Comparison of ENCODE assay signal across 8 mouse cellular contexts in genomic region chr4:41713197-41714067, GRCm38 (mm10). TPM values are rescaled to one million over a fixed set of nuclear protein-coding genes. Genes with fewer than 3 reads are reported as not detected.
A peak's percentile ranks its signal among the peaks of the same experiment; 100 is the strongest.
DNase-seq lines count a peak whose midpoint lies in the region; ATAC-seq and TF ChIP-seq lines count a peak whose summit lies in the region.

Rpp25l (minus strand) TSS chr4:41713534.

- peak; percentile 40 for TF ChIP-seq CTCF in lung, embryonic 14.5 days (IDR thresholded peaks at IDR 0.05; ENCODE audit: low read depth)
- TF ChIP-seq CTCF in thymus, adult 2 months (IDR thresholded peaks at IDR 0.05; ENCODE audit: borderline replicate concordance, control insufficient read depth, extremely low read depth, insufficient read depth, low read length, poor library complexity): peak; percentile 71; the same call in 1 of the 2 replicates

- TF ChIP-seq POLR2A in thymus, adult 2 months (IDR thresholded peaks at IDR 0.05; ENCODE audit: control insufficient read depth, extremely low read depth, insufficient read depth, low read length, poor library complexity): peak; percentile 86

- peak within 1 kb of the TSS; percentile 88 for H3K4me3 ChIP-seq in forebrain, embryonic 15.5 days
- peak within 1 kb of the TSS; percentile 88 for H3K4me3 ChIP-seq in lung, embryonic 14.5 days (ENCODE audit: low read depth, low read length)
- peak within 1 kb of the TSS; percentile 92 for H3K4me3 ChIP-seq in thymus, adult 2 months (ENCODE audit: control insufficient read depth, insufficient read depth, low read length)

- H3K9ac ChIP-seq in forebrain, embryonic 15.5 days (replicated peaks): peak within 1 kb of the TSS; percentile 93
- peak within 1 kb of the TSS; percentile 96 for H3K9ac ChIP-seq in lung, embryonic 14.5 days

- peaks cover 38% of the 10 kb centered on the region for H3K4me1 ChIP-seq in forebrain, embryonic 15.5 days
- H3K4me1 ChIP-seq in lung, embryonic 14.5 days (ENCODE audit: insufficient read depth): peaks cover 10% of the 10 kb centered on the region
- peaks cover 21% of the 10 kb centered on the region for H3K4me1 ChIP-seq in thymus, adult 2 months (replicated peaks; ENCODE audit: control insufficient read depth, insufficient read depth, low read length)

- no peaks in the 10 kb centered on the region for H3K9me3 ChIP-seq in forebrain, embryonic 15.5 days
- no peaks in the 10 kb centered on the region for H3K9me3 ChIP-seq in lung, embryonic 14.5 days (ENCODE audit: low read depth, low read length)

- WGBS in forebrain, embryonic 15.5 days: under 1% methylated on average over 61 of the region's 61 CpGs
- WGBS in lung, embryonic 14.5 days: under 1% methylated on average over 61 of the region's 61 CpGs
- WGBS in thymus, adult 2 months: under 1% methylated on average over 61 of the region's 61 CpGs

- peak within 1 kb of the TSS; percentile 80 for H3K27ac ChIP-seq in forebrain, embryonic 15.5 days (replicated peaks)
- H3K27ac ChIP-seq in lung, embryonic 14.5 days (ENCODE audit: low read depth): peak within 1 kb of the TSS; percentile 76; the same call in 1 of the 2 replicates
- H3K27ac ChIP-seq in thymus, adult 2 months (ENCODE audit: control insufficient read depth, insufficient read depth, low read length): peak within 1 kb of the TSS; percentile 25; the same call in 1 of the 2 replicates

- intact Hi-C loops in heart, postnatal 14 days (cut with DNase I): loop anchor here (1.0 kb wide), 1 partner anchor 22 kb away; no protein-coding TSS in a partner anchor

- peak; percentile 76 for DNase-seq in ES-CJ7 (ENCODE audit: low read depth, low spot score)
- peak; percentile 85 for DNase-seq in cerebellum, adult 11 months
- DNase-seq in heart, postnatal 14 days: peak; percentile 88
- DNase-seq in layer of hippocampus, adult 11-12 months (ENCODE audit: low spot score): peak; percentile 82
- peak; percentile 92 for DNase-seq in lung, embryonic 14.5 days
- DNase-seq in thymus, adult 2 months: peak; percentile 87

- H3K4me2 ChIP-seq in forebrain, embryonic 15.5 days (replicated peaks): peak within 1 kb of the TSS; percentile 71
- peak within 1 kb of the TSS; percentile 94 for H3K4me2 ChIP-seq in lung, embryonic 14.5 days

- H3K36me3 ChIP-seq in forebrain, embryonic 15.5 days: peaks cover 25% of the 10 kb centered on the region
- peaks cover 39% of the 10 kb centered on the region for H3K36me3 ChIP-seq in lung, embryonic 14.5 days (ENCODE audit: insufficient read depth)
- peaks cover under 1% of the 10 kb centered on the region; the same call in 1 of the 2 replicates for H3K36me3 ChIP-seq in thymus, adult 2 months (ENCODE audit: control insufficient read depth, insufficient read depth, low read length)

- H3K27me3 ChIP-seq in forebrain, embryonic 15.5 days: no peaks in the 10 kb centered on the region
- H3K27me3 ChIP-seq in lung, embryonic 14.5 days (ENCODE audit: insufficient read depth, low read length): no peaks in the 10 kb centered on the region
- H3K27me3 ChIP-seq in thymus, adult 2 months (ENCODE audit: control insufficient read depth, insufficient read depth, low read length): no peaks in the 10 kb centered on the region

- peak; percentile 53 for ATAC-seq in forebrain, embryonic 15.5 days (replicated peaks)
- peak; percentile 65 for ATAC-seq in lung, embryonic 14.5 days (ENCODE audit: insufficient read depth)
- peak; percentile 40 for ATAC-seq in neutrophil, adult 5-6 weeks (ENCODE audit: extremely low read depth, insufficient number of reproducible peaks, low FRiP score, poor library complexity, severe bottlenecking)

RNA-seq across cellular contexts. Expression of gene Rpp25l, which starts in this region (rescaled TPM):
- 58.0 and 70.0 TPM in 2 replicates for polyA plus RNA-seq in forebrain, embryonic 15.5 days (2015; fragmentation: Nextera tagmentation; extraction: Ambion mirVana)
- 10 to 100 TPM; 28.7 to 30.2 TPM for total RNA-seq in heart, postnatal 14 days (2021)
- polyA plus RNA-seq in lung, embryonic 14.5 days (2014; fragmentation: Nextera tagmentation; extraction: Ambion mirVana): 87.1 and 90.3 TPM in 2 replicates
- total RNA-seq in neutrophil, adult 5-6 weeks (2017): 14.4 and 15.5 TPM in 2 replicates
- 82.8 and 94.9 TPM in 2 replicates for polyA plus RNA-seq in thymus, adult 2 months (2012; rRNA removed)

Comparison
In these comparisons a context has a peak if more than half of its experiments do, and no peak if none do; other contexts are left out.
1. Peak in every context shown above with its lines: DNase-seq, ATAC-seq, H3K4me3 ChIP-seq and H3K27ac ChIP-seq.
2. H3K27ac ChIP-seq: peak in every context shown above with its lines; median percentile 80 in forebrain, embryonic 15.5 days; 76 in lung, embryonic 14.5 days; 25 in thymus, adult 2 months.